In genomic region chr12:111986756-111987155, GRCm38 (mm10) we compare ENCODE assay signal across 22 mouse cellular contexts. TPM values are rescaled to one million over a fixed set of nuclear protein-coding genes. Genes with fewer than 3 reads are reported as not detected.
DNase-seq lines count a peak whose midpoint lies in the region; ATAC-seq lines count a peak whose summit lies in the region.
"Had no signal": no experiment of that assay in that cellular context is flagged by ENCODE, and none has a peak within 500 bp of the region (broad histone marks: within the 10 kb centered on the region; RNA-seq: fewer than 3 reads in every experiment).

No protein-coding gene starts in this region.

- 54% methylated on average over 9 of the region's 9 CpGs for WGBS in embryonic facial prominence, embryonic 13.5 days
- WGBS in embryonic facial prominence, embryonic 10.5 days = 57% methylated on average over 9 of the region's 9 CpGs
- 52% methylated on average over 9 of the region's 9 CpGs for WGBS in midbrain, embryonic 16.5 days
- WGBS in midbrain, embryonic 13.5 days = 51% methylated on average over 9 of the region's 9 CpGs

- no peak overlapping the region for H3K4me2 ChIP-seq in embryonic facial prominence, embryonic 13.5 days
- H3K4me2 ChIP-seq in midbrain, embryonic 16.5 days (ENCODE audit: low read length) = no peak overlapping the region
- no peak overlapping the region for H3K4me2 ChIP-seq in midbrain, embryonic 13.5 days (replicated peaks)
- H3K4me2 ChIP-seq: hindbrain, embryonic 15.5 days had no signal

- H3K4me3 ChIP-seq in embryonic facial prominence, embryonic 13.5 days = no peak overlapping the region
- no peak overlapping the region for H3K4me3 ChIP-seq in embryonic facial prominence, embryonic 10.5 days
- H3K4me3 ChIP-seq in midbrain, embryonic 16.5 days (ENCODE audit: low read depth, low read length) = no peak overlapping the region
- H3K4me3 ChIP-seq in midbrain, embryonic 13.5 days (replicated peaks) = no peak overlapping the region
- H3K4me3 ChIP-seq: gastrocnemius, adult 2 months; hindbrain, embryonic 15.5 days had no signal

- no peak overlapping the region for H3K27ac ChIP-seq in embryonic facial prominence, embryonic 13.5 days
- no peak overlapping the region for H3K27ac ChIP-seq in embryonic facial prominence, embryonic 10.5 days (replicated peaks)
- H3K27ac ChIP-seq in midbrain, embryonic 16.5 days (ENCODE audit: low read length) = no peak overlapping the region
- H3K27ac ChIP-seq in midbrain, embryonic 13.5 days = no peak overlapping the region
- H3K27ac ChIP-seq: gastrocnemius, adult 2 months; hindbrain, embryonic 15.5 days had no signal

- H3K9ac ChIP-seq in embryonic facial prominence, embryonic 13.5 days = 0 out of 2 replicates have a peak overlapping the region, but pooled peaks have one; percentile 11
- H3K9ac ChIP-seq in midbrain, embryonic 16.5 days (ENCODE audit: low read depth, low read length) = peak overlapping the region; percentile 11; the same call in 1 of the 2 replicates
- H3K9ac ChIP-seq in midbrain, embryonic 13.5 days (replicated peaks) = no peak overlapping the region
- H3K9ac ChIP-seq: hindbrain, embryonic 15.5 days had no signal

- no peak for ATAC-seq in embryonic facial prominence, embryonic 13.5 days (ENCODE audit: insufficient number of reproducible peaks, insufficient read depth, low FRiP score, low TSS enrichment, low read depth)
- no peak for ATAC-seq in midbrain, embryonic 16.5 days
- no peak for ATAC-seq in midbrain, embryonic 13.5 days
- ATAC-seq: forebrain, embryonic 16.5 days; intestine, embryonic 16.5 days had no signal

- DNase-seq in embryonic facial prominence, embryonic 10.5 days (ENCODE audit: low spot score) = no peak
- peak; percentile 32 for DNase-seq in adrenal gland, adult 8-10 months
- DNase-seq in adrenal gland, postnatal 25 days = peak; percentile 17
- no peak for DNase-seq in yolk sac, embryonic 10.5 days (ENCODE audit: low spot score)
- no peak for DNase-seq in ovary, postnatal 10 days (ENCODE audit: low spot score)
- DNase-seq: cerebellum, adult 2 months; cerebellum, postnatal 10 days; gastrocnemius, adult 2 months; gastrocnemius, postnatal 36 days; heart, adult 11 months; heart, postnatal 14 days; kidney, adult 2 months had no signal

- no peaks in the 10 kb centered on the region for H3K27me3 ChIP-seq in embryonic facial prominence, embryonic 13.5 days
- 0 out of 2 replicates have a peak, but pooled peaks cover 3% of the 10 kb centered on the region for H3K27me3 ChIP-seq in embryonic facial prominence, embryonic 10.5 days (replicated peaks; ENCODE audit: low read depth, poor library complexity, severe bottlenecking)
- no peaks in the 10 kb centered on the region for H3K27me3 ChIP-seq in midbrain, embryonic 16.5 days (ENCODE audit: control insufficient read depth, insufficient read depth, low read depth, low read length)
- H3K27me3 ChIP-seq in midbrain, embryonic 13.5 days = no peaks in the 10 kb centered on the region
- H3K27me3 ChIP-seq: hindbrain, embryonic 15.5 days had no signal

- no peaks in the 10 kb centered on the region for H3K36me3 ChIP-seq in embryonic facial prominence, embryonic 13.5 days
- no peaks in the 10 kb centered on the region for H3K36me3 ChIP-seq in embryonic facial prominence, embryonic 10.5 days (replicated peaks)
- no peaks in the 10 kb centered on the region for H3K36me3 ChIP-seq in midbrain, embryonic 16.5 days (ENCODE audit: control insufficient read depth, insufficient read depth, low read length)
- no peaks in the 10 kb centered on the region for H3K36me3 ChIP-seq in midbrain, embryonic 13.5 days
- H3K36me3 ChIP-seq: hindbrain, embryonic 15.5 days had no signal

- no peaks in the 10 kb centered on the region for H3K4me1 ChIP-seq in embryonic facial prominence, embryonic 13.5 days
- peaks cover 4% of the 10 kb centered on the region; the same call in 1 of the 2 replicates for H3K4me1 ChIP-seq in embryonic facial prominence, embryonic 10.5 days
- no peaks in the 10 kb centered on the region for H3K4me1 ChIP-seq in midbrain, embryonic 16.5 days (ENCODE audit: control insufficient read depth, insufficient read depth, low read length)
- no peaks in the 10 kb centered on the region for H3K4me1 ChIP-seq in midbrain, embryonic 13.5 days (replicated peaks)
- H3K4me1 ChIP-seq: hindbrain, embryonic 15.5 days had no signal

- no peaks in the 10 kb centered on the region for H3K9me3 ChIP-seq in embryonic facial prominence, embryonic 13.5 days
- no peaks in the 10 kb centered on the region for H3K9me3 ChIP-seq in embryonic facial prominence, embryonic 10.5 days
- H3K9me3 ChIP-seq in midbrain, embryonic 16.5 days (replicated peaks; ENCODE audit: control insufficient read depth, low read length, poor library complexity, severe bottlenecking) = no peaks in the 10 kb centered on the region
- no peaks in the 10 kb centered on the region for H3K9me3 ChIP-seq in midbrain, embryonic 13.5 days
- H3K9me3 ChIP-seq: hindbrain, embryonic 15.5 days had no signal

RNA-seq across cellular contexts. Expression of gene Rd3l, which starts 5.6 kb away (rescaled TPM):
- polyA plus RNA-seq in embryonic facial prominence, embryonic 13.5 days (2015; fragmentation: Nextera tagmentation; extraction: Ambion mirVana) = not detected in 2 replicates
- not detected in 2 replicates for polyA plus RNA-seq in embryonic facial prominence, embryonic 10.5 days (2016; fragmentation: Nextera tagmentation; extraction: Ambion mirVana)
- not detected in 2 replicates for polyA plus RNA-seq in midbrain, embryonic 16.5 days (2015; fragmentation: Nextera tagmentation; extraction: Ambion mirVana)
- not detected in 2 replicates for polyA plus RNA-seq in midbrain, embryonic 13.5 days (2015; fragmentation: Nextera tagmentation; extraction: Ambion mirVana)
- total RNA-seq in adrenal gland, adult 8-10 months (2022) = not detected
- total RNA-seq in adrenal gland, postnatal 25 days (2021) = not detected in 2 replicates
- total RNA-seq: CH12.LX; gastrocnemius, adult 2 months; gastrocnemius, postnatal 36 days; hematopoietic stem cell, adult 5-6 weeks had no signal
- polyA plus RNA-seq: embryonic facial prominence, embryonic 11.5 days; forebrain, embryonic 11.5 days; forebrain, embryonic 16.5 days; hindbrain, embryonic 15.5 days; intestine, embryonic 16.5 days; kidney, adult 2 months had no signal

RNA-seq across cellular contexts. Expression of gene Tdrd9, which starts 15.4 kb away (rescaled TPM):
- polyA plus RNA-seq in embryonic facial prominence, embryonic 13.5 days (2015; fragmentation: Nextera tagmentation; extraction: Ambion mirVana) = 0.34 and 1.1 TPM in 2 replicates
- polyA plus RNA-seq in embryonic facial prominence, embryonic 10.5 days (2016; fragmentation: Nextera tagmentation; extraction: Ambion mirVana) = 1.0 and 1.1 TPM in 2 replicates
- 0.29 and 0.39 TPM in 2 replicates for polyA plus RNA-seq in midbrain, embryonic 16.5 days (2015; fragmentation: Nextera tagmentation; extraction: Ambion mirVana)
- 0.23 and 0.58 TPM in 2 replicates for polyA plus RNA-seq in midbrain, embryonic 13.5 days (2015; fragmentation: Nextera tagmentation; extraction: Ambion mirVana)
- under 1 TPM in 2 of 4 experiments, not detected in 2; 0.09 to 0.31 TPM for total RNA-seq in adrenal gland, adult 8-10 months (2022)
- not detected in 2 replicates for total RNA-seq in adrenal gland, postnatal 25 days (2021)
- total RNA-seq: CH12.LX; gastrocnemius, postnatal 36 days had no signal
- polyA plus RNA-seq: kidney, adult 2 months had no signal

RNA-seq across cellular contexts. Expression of gene Atp5mpl, which starts 20.0 kb away (rescaled TPM):
- polyA plus RNA-seq in embryonic facial prominence, embryonic 13.5 days (2015; fragmentation: Nextera tagmentation; extraction: Ambion mirVana) = 644 and 681 TPM in 2 replicates
- 580 and 594 TPM in 2 replicates for polyA plus RNA-seq in embryonic facial prominence, embryonic 10.5 days (2016; fragmentation: Nextera tagmentation; extraction: Ambion mirVana)
- polyA plus RNA-seq in midbrain, embryonic 16.5 days (2015; fragmentation: Nextera tagmentation; extraction: Ambion mirVana) = 624 and 659 TPM in 2 replicates
- 697 and 714 TPM in 2 replicates for polyA plus RNA-seq in midbrain, embryonic 13.5 days (2015; fragmentation: Nextera tagmentation; extraction: Ambion mirVana)
- 100 to 1,000 TPM; 314 to 407 (median 358) TPM for total RNA-seq in adrenal gland, adult 8-10 months (2022)
- total RNA-seq in adrenal gland, postnatal 25 days (2021) = 333 and 344 TPM in 2 replicates

Comparison
In these comparisons a context has a peak if more than half of its experiments do, and no peak if none do; other contexts are left out.
1. DNase-seq: peak in adrenal gland, adult 8-10 months (single experiment) and adrenal gland, postnatal 25 days (single experiment); none in embryonic facial prominence, embryonic 10.5 days (single experiment), yolk sac, embryonic 10.5 days (single experiment) and ovary, postnatal 10 days (single experiment).